Mouse (Mus musculus): ENCODE results near the gene Ctdspl2.
"Not testable (repeated sequence)": the region's sequence is repeated elsewhere in the genome, so short reads cannot be mapped to it uniquely, and the experiment has no call there.

Ctdspl2 gene

DNA sequence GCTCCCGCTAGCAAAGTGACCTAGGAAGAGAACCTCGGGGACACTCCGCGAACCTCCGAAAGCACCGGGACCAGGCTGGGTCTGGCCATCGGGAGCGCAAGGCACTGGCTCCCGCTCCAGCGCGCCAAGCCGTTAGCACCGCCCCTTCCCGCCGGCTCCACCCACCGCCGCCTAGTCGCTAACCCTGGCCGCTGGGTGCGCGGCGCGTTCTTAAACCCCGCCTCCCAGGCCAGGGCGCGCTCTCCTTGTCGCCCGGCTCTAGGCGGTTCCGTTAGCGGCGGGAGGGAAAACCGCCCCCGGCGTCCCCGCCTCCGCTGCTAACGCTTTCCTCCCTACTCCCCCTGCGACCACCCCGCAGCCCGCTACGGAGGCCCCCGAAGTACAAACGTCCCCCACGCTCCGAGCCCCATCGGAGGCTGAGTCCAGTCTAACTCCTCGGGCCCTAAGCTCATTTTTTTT lies at the start of gene Ctdspl2, which contains the start of gene Mageb3:
TSS of gene Ctdspl2 (plus strand) at position 237 of the 459 bp plus-strand sequence.
TSS of gene Mageb3 (minus strand) at position 328 of the 459 bp plus-strand sequence.
- DNase-seq (ENCODE audit: low spot score in 2 of 2), result peak; percentile 88 to 91

DNA sequence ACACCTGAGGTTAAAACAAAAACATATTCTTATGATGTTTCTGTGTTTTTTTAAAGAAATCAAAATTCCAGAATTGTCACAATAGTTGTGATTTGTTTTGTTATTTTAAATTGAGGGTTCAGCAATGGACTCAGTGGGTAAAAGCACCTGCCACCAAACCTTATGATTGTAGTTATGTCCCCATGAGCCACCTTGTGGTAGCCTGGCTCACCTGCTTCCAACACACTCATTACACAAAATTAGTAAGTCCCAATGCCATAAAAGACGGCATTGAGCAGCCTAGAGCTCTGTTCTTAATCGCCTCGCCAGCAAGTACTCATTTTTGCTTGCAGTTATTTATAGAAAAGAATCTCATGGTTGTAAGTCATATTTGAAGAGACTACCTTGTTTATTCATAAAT lies 45.8 kb upstream of the Ctdspl2 start:
- DNase-seq (ENCODE audit: low spot score in 2 of 2), result no peak

DNA sequence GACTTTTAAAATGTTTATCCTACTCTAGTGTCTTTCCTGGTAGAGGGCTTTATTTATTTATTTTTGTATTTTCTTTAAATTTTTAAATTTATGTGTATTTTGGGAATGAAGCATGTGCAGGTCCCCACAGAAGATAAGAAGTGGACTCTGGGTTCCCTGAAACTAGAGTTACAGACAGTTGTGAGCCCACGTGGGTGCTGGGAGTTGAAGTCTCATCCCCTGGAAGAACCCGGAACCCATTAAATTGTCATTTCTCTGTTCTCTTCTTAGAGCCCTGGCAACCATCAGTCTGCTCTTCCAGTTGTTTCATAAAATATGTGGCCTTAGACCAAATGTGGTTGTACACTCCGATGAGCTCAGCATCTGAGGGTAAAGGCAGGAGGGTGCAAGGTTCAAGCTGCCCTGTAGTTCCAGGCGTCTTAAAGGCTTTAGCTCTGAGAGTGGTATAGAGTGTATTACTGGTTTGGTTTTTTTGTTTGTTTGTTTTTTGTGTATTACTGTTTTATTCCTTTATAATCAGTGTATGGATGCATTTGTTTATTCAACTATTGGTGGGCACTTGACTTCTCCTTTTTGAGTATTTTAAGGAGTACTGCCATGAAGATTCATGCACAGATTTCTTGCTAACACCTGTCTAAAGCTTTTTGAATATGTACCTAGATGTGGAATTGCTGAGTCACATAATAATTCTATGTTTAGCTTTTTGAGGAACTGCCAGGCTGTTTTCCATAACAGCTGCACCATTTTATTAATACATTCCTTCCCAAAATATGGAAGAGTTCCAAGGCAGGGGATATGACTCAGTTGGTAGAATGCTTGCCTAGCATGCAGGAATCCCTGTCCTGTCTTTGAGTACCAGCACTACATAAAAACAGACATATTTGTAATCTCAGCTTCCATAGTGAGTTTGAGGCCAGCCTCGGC lies 39.5 kb upstream of the Ctdspl2 start:
- DNase-seq (ENCODE audit: low spot score in 2 of 2), result no peak

DNA sequence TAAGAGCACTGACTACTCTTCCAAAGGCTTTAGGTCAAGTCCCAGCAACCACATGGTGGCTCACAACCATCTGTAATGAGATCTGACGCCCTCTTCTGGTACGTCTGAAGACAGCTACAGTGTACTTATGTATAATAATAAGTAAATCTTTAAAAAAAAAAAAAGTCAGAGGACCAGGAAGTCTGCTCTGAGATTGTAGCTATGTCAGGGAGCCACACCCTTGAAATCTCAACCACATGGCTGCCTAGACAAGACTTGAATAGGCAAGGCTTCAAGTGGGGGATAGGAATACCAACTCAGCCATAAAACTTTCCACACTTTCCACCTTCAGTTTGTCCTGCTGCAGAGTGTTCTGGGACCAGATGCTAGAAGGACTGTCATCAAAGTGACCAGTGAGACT lies 18.2 kb upstream of the Ctdspl2 start:
- not testable (repeated sequence) for DNase-seq (ENCODE audit: low spot score in 2 of 2)

DNA sequence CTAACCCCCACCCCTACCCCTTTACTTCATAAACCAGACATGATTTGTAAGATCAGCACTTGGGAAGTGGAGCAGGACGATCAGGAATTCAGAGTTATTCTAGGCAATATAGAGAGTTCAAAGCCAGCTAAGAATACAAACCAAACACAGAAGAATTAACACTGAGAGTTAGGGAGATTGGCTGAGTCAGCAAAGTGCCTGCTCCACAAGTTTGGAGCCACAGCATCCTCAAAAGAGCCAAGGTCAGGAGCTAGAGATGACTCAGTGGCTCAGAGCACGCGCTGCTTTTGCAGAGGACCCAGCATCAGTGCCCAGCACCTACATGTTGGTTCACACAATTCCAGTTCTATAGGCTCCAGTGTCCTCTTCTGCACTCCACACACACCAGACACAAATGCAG lies 12.4 kb upstream of the Ctdspl2 start:
- no peak for DNase-seq (ENCODE audit: low spot score in 2 of 2)

DNA sequence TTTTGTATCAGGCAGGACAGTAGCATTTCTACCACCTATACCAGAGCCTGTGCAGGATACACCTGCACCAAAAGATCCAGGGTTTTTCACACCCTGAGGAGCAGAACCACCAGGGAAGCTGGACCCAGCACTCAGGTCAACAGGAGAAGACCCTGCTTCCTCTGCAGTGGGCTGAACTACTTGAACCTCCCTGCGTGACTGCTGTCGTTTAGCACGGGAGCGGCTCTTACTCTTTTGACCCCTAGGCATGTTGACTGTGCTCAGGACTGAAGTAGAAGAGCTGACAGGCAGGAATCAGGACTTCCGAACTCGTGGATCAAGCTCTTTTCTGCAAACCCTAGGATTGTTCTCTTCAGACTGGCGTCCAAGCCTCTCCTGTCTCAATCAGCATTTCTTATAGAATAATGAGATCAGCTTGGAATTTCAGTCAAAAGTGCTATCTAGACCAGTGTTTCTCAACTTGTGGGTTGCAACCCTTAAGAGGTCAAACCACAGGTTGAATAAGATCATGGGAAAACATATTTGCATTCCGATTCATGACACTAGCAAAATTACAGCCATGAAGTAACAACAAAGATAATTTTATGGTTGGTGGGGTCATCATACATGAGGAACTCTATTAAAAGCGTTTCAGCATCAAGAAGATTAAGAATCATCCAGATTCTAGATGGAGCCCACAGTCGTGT lies 687 bp upstream of the Ctdspl2 start:
- DNase-seq (ENCODE audit: low spot score in 2 of 2), result no peak

DNA sequence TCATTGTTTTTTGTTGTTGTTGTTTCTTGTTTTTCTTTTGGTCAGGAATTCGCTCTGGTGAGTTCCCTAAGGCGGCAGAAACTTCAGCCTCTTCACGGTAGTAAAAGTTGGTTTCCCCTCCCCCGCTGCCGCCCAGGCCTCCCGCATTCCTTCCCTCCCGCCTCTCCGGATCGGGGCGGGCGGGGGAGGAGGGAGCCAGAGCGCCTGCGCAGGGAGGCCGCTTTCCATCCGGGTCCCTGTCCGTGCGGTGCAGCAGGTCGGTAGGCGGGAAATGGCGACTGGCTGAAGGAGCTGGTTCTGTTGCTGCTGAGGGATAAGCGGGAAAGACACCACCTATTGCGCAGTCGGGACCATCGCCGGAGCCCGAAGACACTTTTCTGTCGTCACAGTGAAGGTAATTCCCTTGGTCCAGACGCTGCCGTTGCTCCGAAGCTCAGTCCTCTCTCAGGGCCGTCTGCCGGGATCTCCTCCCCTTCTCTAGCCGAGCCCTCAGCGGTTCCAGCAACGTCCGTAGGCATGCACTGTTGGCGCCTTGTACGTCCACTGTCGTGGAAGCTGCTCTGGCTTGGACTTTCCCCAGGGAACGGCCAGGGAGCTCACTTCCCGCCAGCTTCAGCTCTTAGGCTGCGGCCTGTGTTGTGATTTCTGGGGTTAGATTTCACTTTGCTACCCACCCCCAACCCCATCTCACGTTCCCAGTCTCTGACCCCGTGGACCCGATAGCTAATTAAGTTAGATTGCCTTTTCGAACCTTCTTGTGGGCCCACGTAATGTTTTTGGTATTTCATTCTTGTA lies 620 bp downstream of the Ctdspl2 start:
- peak; percentile 84 to 91 for DNase-seq (ENCODE audit: low spot score in 2 of 2)

DNA sequence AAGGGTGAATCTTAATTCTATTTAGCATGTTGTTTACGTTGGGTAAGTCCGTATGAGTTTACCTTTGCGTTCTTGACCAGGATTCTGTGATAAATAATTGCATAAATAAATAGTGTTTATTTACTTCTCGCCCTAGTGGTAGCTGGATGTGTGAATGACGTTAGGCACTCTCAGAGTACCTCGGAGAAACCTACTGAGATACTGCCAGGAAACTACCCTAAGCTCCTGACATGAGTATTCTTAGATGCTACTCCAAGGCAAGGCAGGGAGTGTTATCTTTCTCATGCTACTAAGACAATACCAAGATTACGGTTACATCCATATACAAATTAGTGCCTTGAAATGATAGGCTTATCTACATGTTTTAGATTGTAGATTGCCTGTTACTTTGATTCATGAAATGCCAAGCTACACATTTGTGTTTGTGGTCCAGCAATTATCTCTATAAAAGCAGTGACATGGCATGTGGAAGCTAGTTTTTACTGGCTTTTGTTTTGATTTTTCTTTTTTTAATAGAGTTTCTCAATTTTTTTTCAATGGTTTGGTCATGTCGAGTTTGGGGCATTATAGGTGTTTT lies 1.5 kb downstream of the Ctdspl2 start:
- DNase-seq (ENCODE audit: low spot score in 2 of 2), result no peak

DNA sequence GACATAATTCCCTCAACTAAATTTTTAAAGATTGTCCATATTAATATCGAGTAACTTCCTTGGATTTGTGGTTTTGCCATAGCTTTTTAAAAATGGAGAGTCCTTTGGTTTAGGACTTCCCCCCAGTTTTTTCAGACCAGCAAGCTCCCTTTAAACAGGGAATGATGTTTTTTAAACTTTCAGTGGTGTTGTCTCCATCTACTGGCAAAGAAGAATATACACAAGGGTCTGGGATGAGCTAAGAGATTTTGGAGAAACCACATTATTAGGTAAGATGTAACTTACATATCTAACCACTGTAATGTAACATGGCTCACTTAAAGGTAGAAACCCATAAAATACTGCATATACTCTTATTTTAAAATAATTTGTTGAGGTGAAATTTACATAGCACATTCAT lies 39.9 kb downstream of the Ctdspl2 start:
- DNase-seq (ENCODE audit: low spot score in 2 of 2), result no peak

DNA sequence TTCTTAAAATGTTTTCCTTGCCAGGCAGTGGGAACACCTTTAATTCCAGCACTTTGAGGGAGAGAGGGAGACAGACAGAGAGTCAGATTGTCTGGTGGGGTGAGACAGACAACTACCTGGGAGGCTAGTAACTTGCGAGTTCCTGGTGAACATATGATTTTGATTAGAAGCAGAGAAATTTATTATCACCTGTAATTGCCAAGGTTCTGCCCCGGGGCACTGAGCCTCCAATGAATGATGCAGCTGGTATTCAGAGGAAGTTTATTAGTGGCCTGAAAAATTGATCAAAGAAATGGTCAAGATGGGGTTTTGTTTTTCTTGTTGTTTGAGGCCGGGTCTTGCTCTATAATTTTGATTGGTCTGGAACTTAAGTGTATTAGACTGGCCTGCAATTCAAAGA lies 53.0 kb downstream of the Ctdspl2 start:
- DNase-seq (ENCODE audit: low spot score in 2 of 2), result no peak

DNA sequence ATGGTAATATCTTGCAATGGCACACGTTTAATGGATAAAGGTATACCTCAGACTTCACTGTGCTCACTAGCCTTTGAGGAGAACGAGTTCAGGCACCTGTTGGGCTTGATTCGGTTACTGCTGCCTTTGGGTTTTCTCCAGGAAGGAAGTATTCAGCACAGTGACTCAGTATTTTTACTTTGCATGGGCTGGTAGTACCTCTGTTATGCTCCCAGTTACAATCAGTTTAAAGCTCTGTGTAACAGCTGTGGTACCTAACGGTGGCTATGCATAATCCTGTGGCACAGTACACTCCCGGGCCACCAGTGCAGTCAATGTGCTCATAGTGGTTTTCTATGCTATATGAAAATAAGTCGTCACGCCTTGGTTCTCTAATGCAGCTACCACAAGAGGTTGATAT lies 55.6 kb downstream of the Ctdspl2 start:
- no peak for DNase-seq (ENCODE audit: low spot score in 2 of 2)

DNA sequence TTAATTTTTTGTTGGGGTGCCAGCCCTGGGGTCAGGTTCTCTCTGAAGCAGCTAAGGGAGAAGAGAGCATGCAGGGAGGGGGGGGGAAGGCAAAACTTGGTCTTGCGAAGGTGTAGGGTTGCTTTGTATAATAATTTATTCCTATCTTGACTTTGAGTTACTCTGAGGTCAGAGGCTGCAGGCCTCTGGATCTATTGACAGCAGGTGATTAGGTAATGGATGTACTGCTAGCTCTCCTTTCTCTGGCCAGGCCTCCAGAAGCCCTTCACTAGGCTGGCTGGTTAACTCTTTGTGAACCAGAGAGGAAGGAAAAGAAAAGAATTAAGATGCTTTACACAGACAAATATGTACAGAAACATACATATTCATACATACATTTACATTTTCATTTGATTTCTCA lies 62.9 kb downstream of the Ctdspl2 start:
- DNase-seq (ENCODE audit: low spot score in 2 of 2), result no peak

DNA sequence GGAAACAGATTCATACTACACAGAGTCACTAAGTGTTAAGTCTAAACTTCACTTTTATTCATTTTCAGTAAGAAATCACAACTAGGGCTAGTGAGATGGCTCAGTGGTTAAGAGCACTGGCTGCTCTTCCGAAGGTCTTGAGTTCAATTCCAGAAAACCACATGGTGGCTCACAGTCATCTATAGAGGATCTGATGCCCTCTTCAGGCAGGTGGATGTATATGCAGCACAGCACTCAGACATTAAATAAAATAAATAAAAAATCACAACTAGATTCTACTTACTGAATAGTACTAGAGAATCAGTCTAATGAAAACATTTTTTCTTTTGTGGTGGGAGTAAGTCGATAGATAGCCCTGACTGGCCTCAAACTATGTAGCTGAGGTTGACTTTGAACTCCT lies 66.5 kb downstream of the Ctdspl2 start:
- no peak for DNase-seq (ENCODE audit: low spot score in 2 of 2)

DNA sequence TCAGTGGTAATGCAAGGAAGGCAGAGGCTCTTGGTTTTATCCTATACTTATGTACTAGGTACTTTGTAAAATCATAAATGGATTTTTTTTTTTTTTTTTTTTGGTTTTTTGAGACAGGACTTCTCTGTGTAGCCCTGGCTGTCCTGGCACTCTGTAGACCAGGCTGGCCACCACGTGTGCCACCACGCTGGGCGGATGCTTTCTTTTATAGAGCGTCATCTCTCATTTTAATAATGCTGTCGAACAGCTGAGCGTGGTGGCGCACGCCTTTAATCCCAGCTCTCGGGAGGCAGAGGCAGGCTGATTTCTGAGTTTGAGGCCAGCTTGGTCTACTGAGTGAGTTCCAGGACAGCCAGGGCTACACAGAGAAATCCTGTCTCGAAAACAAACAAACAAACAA lies 71.3 kb downstream of the Ctdspl2 start:
- not testable (repeated sequence) for DNase-seq (ENCODE audit: low spot score in 2 of 2)

DNA sequence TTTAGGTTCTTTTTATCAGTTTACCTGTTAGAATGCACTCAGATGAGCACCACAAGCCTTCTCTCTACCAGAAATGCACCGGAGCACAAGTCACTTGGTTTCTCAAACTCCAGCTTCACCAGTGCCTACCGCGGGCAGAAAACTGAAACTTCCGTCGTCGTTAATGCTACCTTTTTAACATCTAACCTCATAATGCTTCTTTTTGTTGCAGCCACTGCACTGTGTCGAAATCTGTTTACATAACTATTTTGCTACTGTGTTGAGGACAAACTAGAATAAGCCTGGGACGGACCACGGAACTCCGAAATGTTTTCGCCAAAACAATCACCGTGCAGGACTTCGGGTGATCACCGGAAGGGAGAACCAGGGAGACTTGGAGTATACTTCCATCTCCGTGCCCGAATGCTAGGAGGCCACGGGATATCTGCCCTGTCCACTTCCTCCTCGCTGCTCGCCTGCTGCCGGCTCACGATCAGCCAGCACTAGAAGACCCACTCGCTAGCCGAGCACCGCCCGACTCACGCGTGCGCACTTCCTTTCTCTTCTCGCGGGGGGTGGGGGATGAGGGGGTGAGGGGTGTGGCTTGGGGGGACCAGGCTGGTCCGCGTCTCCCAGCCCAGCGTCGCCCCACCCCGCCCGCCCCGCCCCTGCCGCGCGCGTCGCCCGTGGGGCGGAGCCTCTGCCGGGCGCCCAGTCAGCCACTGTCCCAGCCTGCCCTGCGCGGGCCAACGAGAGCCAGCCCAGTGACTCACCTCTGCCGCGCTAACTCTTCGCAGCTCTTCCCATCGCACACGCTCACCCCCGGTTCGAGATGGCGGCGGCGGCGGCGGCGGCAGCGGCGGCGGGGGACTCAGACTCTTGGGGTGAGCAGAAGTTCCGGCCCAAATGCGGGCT lies 72.3 kb downstream of the Ctdspl2 start, which contains the start of gene Eif3j1:
TSS of gene Eif3j1 (plus strand) at position 685 of the 894 bp plus-strand sequence.
- DNase-seq (ENCODE audit: low spot score in 2 of 2), result peak; percentile 49 to 74

DNA sequence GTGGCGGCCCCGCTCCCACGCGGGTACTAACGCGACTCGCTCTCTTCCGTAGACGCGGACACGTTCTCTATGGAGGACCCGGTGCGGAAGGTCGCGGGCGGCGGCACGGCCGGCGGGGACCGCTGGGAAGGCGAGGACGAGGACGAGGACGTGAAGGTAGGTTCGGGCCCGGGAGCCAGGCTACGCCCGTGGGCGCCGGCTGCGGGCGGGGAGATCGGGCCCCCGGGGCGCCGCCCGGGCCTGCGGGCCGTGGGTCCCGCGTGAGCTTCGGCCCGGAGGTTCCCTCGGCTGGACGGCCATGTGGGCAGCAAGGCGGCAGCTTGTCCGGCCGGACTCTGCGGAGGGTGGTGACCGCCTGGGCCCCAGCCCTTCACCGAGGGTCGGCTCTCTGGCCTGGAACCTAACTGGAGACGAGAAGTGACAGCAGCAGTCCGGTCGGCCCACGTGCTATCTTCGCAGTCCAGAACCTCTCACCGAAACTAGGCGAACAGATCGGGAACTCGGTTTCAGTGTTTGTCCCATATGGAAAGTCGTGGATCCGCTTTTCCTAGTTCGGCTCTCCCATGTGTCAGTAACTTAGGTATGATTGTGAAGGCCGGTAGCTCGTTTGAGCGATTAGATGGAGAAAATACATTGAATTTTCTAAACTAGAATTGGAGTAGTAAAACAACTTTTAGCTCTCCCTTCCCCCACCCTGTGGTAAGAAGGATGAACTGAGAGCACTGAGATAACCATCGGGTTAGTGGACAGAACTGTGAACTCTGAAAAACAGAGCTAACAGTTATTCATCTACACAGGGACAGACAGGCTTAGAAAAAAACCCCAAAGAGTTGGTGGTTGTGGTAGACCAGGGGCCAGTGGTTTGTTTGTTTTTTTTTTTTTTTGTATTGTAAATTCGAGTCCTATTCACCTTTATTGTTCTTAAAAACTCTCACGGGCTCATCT lies 73.2 kb downstream of the Ctdspl2 start:
- DNase-seq (ENCODE audit: low spot score in 2 of 2), result no peak

DNA sequence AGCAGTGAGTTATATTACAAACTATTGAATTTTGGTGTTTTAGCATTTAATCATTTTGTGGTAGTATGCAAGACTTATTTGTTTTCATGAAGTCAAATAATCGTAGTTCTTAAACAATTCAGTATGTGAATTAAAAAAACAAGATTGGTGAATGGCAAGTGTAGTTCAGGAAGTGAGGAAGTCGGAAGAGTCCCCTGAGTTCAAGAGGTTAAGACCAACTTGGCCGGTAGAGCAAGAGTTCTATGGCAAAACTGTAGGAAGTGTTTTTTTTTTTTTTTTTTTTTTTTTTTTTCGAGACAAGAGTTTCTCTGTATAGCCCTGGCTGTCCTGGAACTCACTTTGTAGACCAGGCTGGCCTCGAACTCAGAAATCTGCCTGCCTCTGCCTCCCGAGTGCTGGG lies 76.2 kb downstream of the Ctdspl2 start:
- DNase-seq (ENCODE audit: low spot score in 2 of 2), result no peak

DNA sequence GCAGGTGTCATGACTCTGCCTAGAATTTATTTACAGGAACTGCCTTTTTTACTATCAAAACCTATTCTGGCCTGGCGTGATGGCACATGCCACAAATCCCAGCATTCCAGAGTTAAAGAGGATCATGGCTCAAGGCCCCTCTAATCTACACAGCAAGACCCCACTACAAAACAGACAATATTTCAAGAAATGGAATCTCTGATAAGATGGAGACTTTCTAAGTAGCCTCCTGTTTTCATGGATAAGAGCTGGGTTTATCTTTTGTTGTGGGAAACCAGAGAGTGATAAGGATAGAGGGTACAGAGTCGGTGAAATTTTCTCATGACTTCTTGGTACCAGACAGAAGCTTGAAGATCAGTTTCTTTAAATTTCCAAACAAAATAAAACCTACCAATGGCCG lies 80.3 kb downstream of the Ctdspl2 start:
- no peak for DNase-seq (ENCODE audit: low spot score in 2 of 2)

DNA sequence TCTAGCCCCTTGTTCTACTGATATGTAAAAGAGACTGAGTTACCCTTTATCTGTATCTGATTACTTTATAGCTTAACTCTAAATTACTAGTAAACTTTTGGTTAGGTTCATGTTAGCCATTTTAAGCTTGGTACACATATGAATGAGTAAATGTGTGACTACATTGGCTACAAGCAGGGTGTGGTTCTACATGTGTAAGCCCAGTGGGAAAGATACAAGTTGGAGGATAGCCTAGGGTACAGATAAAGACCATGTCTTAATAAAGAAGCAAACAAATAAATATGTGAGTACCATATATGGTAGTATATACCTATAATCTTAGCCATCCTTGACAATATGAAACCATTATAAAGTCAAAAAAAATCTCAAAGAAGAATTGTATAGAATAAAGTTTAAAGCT lies 88.1 kb downstream of the Ctdspl2 start:
- no peak for DNase-seq (ENCODE audit: low spot score in 2 of 2)
